ENCODE assay signal across 8 mouse cellular contexts in genomic region chr3:87618981-87619710, GRCm38 (mm10). TPM values are rescaled to one million over a fixed set of nuclear protein-coding genes. Genes with fewer than 3 reads are reported as not detected.
DNase-seq lines count a peak whose midpoint lies in the region; ATAC-seq lines count a peak whose summit lies in the region.

No protein-coding gene starts in this region.

- H3K27me3 ChIP-seq in embryonic facial prominence, embryonic 11.5 days (ENCODE audit: control insufficient read depth, insufficient read depth, low read length) = no peaks in the 10 kb centered on the region
- no peaks in the 10 kb centered on the region for H3K27me3 ChIP-seq in hindbrain, embryonic 16.5 days (replicated peaks; ENCODE audit: control insufficient read depth, insufficient read depth, low read length)

- no peak overlapping the region for H3K27ac ChIP-seq in embryonic facial prominence, embryonic 11.5 days (replicated peaks; ENCODE audit: low read depth, low read length)
- no peak overlapping the region for H3K27ac ChIP-seq in hindbrain, embryonic 16.5 days (ENCODE audit: low read depth, low read length)

- no peaks in the 10 kb centered on the region for H3K9me3 ChIP-seq in embryonic facial prominence, embryonic 11.5 days (replicated peaks; ENCODE audit: control insufficient read depth, low read length)
- H3K9me3 ChIP-seq in hindbrain, embryonic 16.5 days (ENCODE audit: control insufficient read depth, low read length) = no peaks in the 10 kb centered on the region

- H3K9ac ChIP-seq in embryonic facial prominence, embryonic 11.5 days (replicated peaks; ENCODE audit: low read length) = peak overlapping the region; percentile 54
- H3K9ac ChIP-seq in hindbrain, embryonic 16.5 days (ENCODE audit: low read depth, low read length) = peak overlapping the region; percentile 90

- 49% methylated on average over 5 of the region's 5 CpGs for WGBS in embryonic facial prominence, embryonic 11.5 days
- 47% methylated on average over 5 of the region's 5 CpGs for WGBS in hindbrain, embryonic 16.5 days

- no peak for ATAC-seq in embryonic facial prominence, embryonic 11.5 days (replicated peaks; ENCODE audit: insufficient number of reproducible peaks, low FRiP score, low TSS enrichment, low read depth)
- 0 out of 2 replicates have a peak, but pooled peaks have one; percentile 13 for ATAC-seq in hindbrain, embryonic 16.5 days

- peak; percentile 94 for DNase-seq in heart, adult 11 months
- DNase-seq in heart, adult 8-10 months (ENCODE audit: low spot score) = no peak
- no peak for DNase-seq in embryonic facial prominence, embryonic 11.5 days (ENCODE audit: low spot score)
- DNase-seq in lung, postnatal 10 days = peak; percentile 23
- DNase-seq in layer of hippocampus, adult 9-10 months (ENCODE audit: low spot score) = no peak
- no peak for DNase-seq in cerebellum, adult 11 months
- no peak for DNase-seq in gastrocnemius, postnatal 10 days

- H3K36me3 ChIP-seq in embryonic facial prominence, embryonic 11.5 days (replicated peaks; ENCODE audit: control insufficient read depth, insufficient read depth, low read depth, low read length) = no peaks in the 10 kb centered on the region
- H3K36me3 ChIP-seq in hindbrain, embryonic 16.5 days (ENCODE audit: control insufficient read depth, insufficient read depth, low read length) = no peaks in the 10 kb centered on the region

- peak overlapping the region; percentile 75 for H3K4me3 ChIP-seq in embryonic facial prominence, embryonic 11.5 days (ENCODE audit: low read depth, low read length)
- H3K4me3 ChIP-seq in hindbrain, embryonic 16.5 days (ENCODE audit: low read length) = peak overlapping the region; percentile 78

- H3K4me1 ChIP-seq in embryonic facial prominence, embryonic 11.5 days (ENCODE audit: control insufficient read depth, insufficient read depth, low read length) = peaks cover 8% of the 10 kb centered on the region; the same call in 1 of the 2 replicates
- peaks cover 28% of the 10 kb centered on the region for H3K4me1 ChIP-seq in hindbrain, embryonic 16.5 days (ENCODE audit: control insufficient read depth, insufficient read depth, low read depth, low read length)

- peak overlapping the region; percentile 91 for H3K4me2 ChIP-seq in embryonic facial prominence, embryonic 11.5 days (ENCODE audit: low read depth, low read length)
- H3K4me2 ChIP-seq in hindbrain, embryonic 16.5 days (ENCODE audit: low read length) = peak overlapping the region; percentile 90

RNA-seq across cellular contexts. Expression of gene Arhgef11, which starts 1.8 kb away (rescaled TPM):
- 10 to 100 TPM; 19.6 to 21.4 (median 20.5) TPM for total RNA-seq in heart, adult 8-10 months (2022)
- 11.7 and 13.6 TPM in 2 replicates for polyA plus RNA-seq in embryonic facial prominence, embryonic 11.5 days (2014; fragmentation: Nextera tagmentation; extraction: Ambion mirVana)
- 20.9 and 23.3 TPM in 2 replicates for polyA plus RNA-seq in hindbrain, embryonic 16.5 days (2015; fragmentation: Nextera tagmentation; extraction: Ambion mirVana)
- total RNA-seq in gastrocnemius, postnatal 10 days (2021) = 10 to 100 TPM; 19.0 to 20.3 TPM

Comparison
In these comparisons a context has a peak if more than half of its experiments do, and no peak if none do; other contexts are left out.
1. DNase-seq: peak in heart, adult 11 months (single experiment) and lung, postnatal 10 days (single experiment); none in heart, adult 8-10 months (single experiment), embryonic facial prominence, embryonic 11.5 days (single experiment), layer of hippocampus, adult 9-10 months (single experiment), cerebellum, adult 11 months (single experiment) and gastrocnemius, postnatal 10 days (single experiment).